Mouse (Mus musculus) intestine, postnatal 0 days (tissue): Measurements from ENCODE around the gene Pcsk6. TPM values are rescaled to one million over a fixed set of nuclear protein-coding genes. Genes with fewer than 3 reads are reported as not detected.
"Not testable (repeated sequence)": the region's sequence is repeated elsewhere in the genome, so short reads cannot be mapped to it uniquely, and the experiment has no call there.

Experiments used
- ATAC-seq: fragments of 200-750 bp; cut with Nextera tagmentation; 2 replicates; pipeline ENCODE4 v1.8.0; 2017; ENCODE audit warnings: mild to moderate bottlenecking, moderate TSS enrichment, moderate library complexity
- H3K27ac ChIP-seq: fragments of 300-500 bp; sonication (generic); 2 replicates; pipeline ENCODE4 v1.5.1; 2014; ENCODE audit warnings: mild to moderate bottlenecking, low read depth, low read length, moderate library complexity
- H3K27me3 ChIP-seq: fragments of 300-500 bp; sonication (generic); replicated peaks from 2 replicates; pipeline ENCODE4 v1.6.1; 2014; ENCODE audit warnings: low read length, mixed read lengths; ENCODE audit not compliant: control insufficient read depth, insufficient read depth
- H3K36me3 ChIP-seq: fragments of 300-500 bp; sonication (generic); 2 replicates; pipeline ENCODE4 v1.6.1; 2014; ENCODE audit warnings: mild to moderate bottlenecking, moderate library complexity; ENCODE audit not compliant: control insufficient read depth, insufficient read depth
- H3K4me1 ChIP-seq: fragments of 300-500 bp; sonication (generic); replicated peaks from 2 replicates; pipeline ENCODE4 v1.6.1; 2014; ENCODE audit warnings: antibody characterized with exemption, low read length, mixed read lengths; ENCODE audit not compliant: control insufficient read depth, insufficient read depth
- H3K4me2 ChIP-seq: fragments of 300-500 bp; sonication (generic); replicated peaks from 2 replicates; pipeline ENCODE4 v1.6.1; 2014; ENCODE audit warnings: low read depth, mild to moderate bottlenecking, moderate library complexity
- H3K4me3 ChIP-seq: fragments of 300-500 bp; sonication (generic); 2 replicates; pipeline ENCODE4 v1.5.1; 2014; ENCODE audit warnings: low read depth, low read length
- H3K9ac ChIP-seq: fragments of 300-500 bp; sonication (generic); 2 replicates; pipeline ENCODE4 v1.6.1; 2014; ENCODE audit warnings: mild to moderate bottlenecking, low read depth, low read length
- H3K9me3 ChIP-seq: fragments of 300-500 bp; sonication (generic); 2 replicates; pipeline ENCODE4 v1.6.1; 2016; ENCODE audit warnings: mixed run types; ENCODE audit not compliant: control insufficient read depth
- CTCF ChIP-seq: sonication (generic); IDR thresholded peaks from 2 replicates; pipeline ENCODE4 v1.5.1; 2016; ENCODE audit warnings: low read depth, mild to moderate bottlenecking, control low read depth, antibody characterized with exemption, moderate library complexity
- WGBS: fragments of 180-500 bp; shearing (Covaris S2); extraction: QIAGEN DNeasy Blood & Tissue Kit; methylation state at CpG from one replicate; pipeline ENCODE4 v1.1.7; 2014; 5-methylcytosine and 5-hydroxymethylcytosine counted together
- polyA plus RNA-seq: library from polyadenylated mRNA; unstranded; fragments of >200 nt; fragmentation: Nextera tagmentation; extraction: Ambion mirVana; gene quantifications from 2 replicates; pipeline ENCODE4 v1.2.1, GENCODE M21; 2015

Gene Pcsk6
- polyA plus RNA-seq, result 4.7 and 5.3 TPM in 2 replicates

DNA sequence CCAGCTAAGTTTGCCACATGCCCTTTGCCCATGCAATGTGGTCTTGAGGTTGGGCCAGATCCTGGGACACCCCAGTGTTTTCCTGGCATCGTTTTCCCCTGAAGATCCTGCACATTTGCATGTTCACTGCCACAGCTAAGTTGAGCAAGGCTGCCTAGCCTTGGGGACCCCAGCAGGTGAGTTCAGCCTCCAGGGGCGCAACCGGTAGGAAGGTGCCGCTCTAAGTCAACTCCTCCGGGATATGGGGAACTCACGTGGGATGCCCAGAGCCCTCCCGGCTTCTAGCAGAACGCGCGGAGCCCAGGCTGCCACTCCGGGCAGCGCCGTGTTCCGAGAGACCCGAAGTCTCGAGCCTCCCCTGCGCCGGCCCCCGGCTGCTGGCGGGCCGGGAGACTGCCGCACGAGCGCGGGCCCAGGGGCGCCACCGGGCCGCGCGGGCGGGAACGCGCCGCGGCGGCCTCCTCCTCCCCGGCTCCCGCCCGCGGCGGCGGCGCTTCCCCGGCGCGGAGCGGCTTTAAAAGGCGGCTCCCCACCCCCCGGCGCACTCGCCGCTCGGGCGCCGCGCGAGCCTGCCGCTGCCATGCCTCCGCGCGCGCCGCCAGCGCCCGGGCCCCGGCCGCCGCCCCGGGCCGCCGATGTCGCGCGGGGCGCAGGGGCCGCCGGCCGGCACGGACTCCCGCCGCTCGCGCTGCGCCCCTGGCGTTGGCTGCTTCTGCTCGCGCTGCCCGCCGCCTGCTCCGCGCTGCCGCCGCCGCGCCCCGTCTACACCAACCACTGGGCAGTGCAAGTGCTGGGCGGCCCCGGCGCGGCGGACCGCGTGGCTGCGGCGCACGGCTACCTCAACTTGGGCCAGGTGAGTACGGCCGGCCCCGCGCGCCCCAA is at the start of gene Pcsk6:
Pcsk6 (plus strand) TSS at position 144 of the 882 bp plus-strand sequence.
- peak within 1 kb of the TSS; percentile 60 for H3K4me3 ChIP-seq
- H3K9me3 ChIP-seq, result no peaks in the 10 kb centered on the region
- no peak within 1 kb of the TSS for H3K27ac ChIP-seq
- H3K4me1 ChIP-seq, result no peaks in the 10 kb centered on the region
- TF ChIP-seq CTCF, result peak; percentile 39
- H3K9ac ChIP-seq, result peak within 1 kb of the TSS; percentile 62
- ATAC-seq, result peak; percentile 65
- peak within 1 kb of the TSS; percentile 95 for H3K4me2 ChIP-seq
- under 1% methylated on average over 70 of the region's 111 CpGs for WGBS
- no peaks in the 10 kb centered on the region for H3K36me3 ChIP-seq
- peaks cover 59% of the 10 kb centered on the region for H3K27me3 ChIP-seq

DNA sequence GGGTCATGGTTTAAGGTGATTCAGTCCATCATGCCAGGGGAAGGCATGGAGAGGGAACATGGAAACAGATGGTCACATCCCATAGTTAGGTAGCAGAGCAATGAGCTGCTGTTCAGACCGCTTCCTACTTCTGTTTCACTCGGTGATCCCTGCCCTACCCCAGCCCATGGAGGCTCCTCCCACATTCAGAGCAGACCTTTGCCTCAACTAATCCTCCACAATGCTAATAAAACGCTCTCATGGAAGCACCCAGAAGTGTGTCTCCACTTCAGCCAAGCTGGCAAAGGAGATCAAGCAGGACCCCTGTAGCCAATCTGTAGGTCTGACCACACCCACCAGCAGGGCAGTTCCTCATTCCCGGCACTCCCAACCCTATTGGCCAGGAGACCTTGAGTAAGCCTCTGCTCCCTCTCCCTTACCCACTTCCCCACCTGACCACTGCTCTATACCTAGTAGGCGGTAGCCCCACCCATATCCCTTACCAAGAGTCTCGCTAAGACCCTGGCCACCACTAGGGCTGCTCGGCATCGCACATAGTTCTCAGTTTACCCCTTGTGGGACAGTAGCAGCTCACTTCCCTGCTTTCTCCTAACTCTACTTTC is 47.8 kb upstream of the Pcsk6 start:
- Histone ChIP-seq H3K27ac (no peak overlapping the region), H3K4me3 (no peak overlapping the region), H3K27me3 (no peaks in the 10 kb centered on the region), H3K36me3 (no peaks in the 10 kb centered on the region), H3K9ac (no peak overlapping the region), H3K4me1 (no peaks in the 10 kb centered on the region), H3K9me3 (no peaks in the 10 kb centered on the region), H3K4me2 (no peak overlapping the region)
- peak; percentile 60 for ATAC-seq
- 67% methylated on average over 8 of the region's 8 CpGs for WGBS
- no peak for TF ChIP-seq CTCF

DNA sequence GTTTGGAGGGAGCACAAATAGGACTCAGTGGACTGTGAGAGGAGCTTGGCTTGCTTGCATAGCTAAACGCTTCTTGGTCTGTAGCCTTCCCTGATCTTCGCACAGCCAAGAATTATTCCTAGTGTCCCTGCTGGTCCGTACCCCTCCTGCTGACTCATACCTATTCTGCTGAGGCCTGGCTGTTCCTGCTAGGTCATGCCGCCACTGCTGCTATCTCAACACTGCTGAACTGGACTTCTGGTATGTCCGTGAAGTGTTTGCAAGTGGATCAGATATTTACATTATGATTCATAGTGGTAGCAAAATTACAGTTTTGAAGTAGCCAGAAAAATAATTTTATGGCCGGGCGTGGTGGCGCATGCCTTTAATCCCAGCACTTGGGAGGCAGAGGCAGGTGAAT is 44.0 kb upstream of the Pcsk6 start:
- 96% methylated on average over 8 of the region's 8 CpGs for WGBS
- H3K4me3 ChIP-seq, result no peak overlapping the region
- no peak for ATAC-seq
- no peaks in the 10 kb centered on the region for H3K36me3 ChIP-seq
- no peak overlapping the region for H3K27ac ChIP-seq
- no peaks in the 10 kb centered on the region for H3K27me3 ChIP-seq
- no peak overlapping the region for H3K4me2 ChIP-seq
- TF ChIP-seq CTCF, result no peak
- no peak overlapping the region for H3K9ac ChIP-seq
- H3K9me3 ChIP-seq, result no peaks in the 10 kb centered on the region
- no peaks in the 10 kb centered on the region for H3K4me1 ChIP-seq

DNA sequence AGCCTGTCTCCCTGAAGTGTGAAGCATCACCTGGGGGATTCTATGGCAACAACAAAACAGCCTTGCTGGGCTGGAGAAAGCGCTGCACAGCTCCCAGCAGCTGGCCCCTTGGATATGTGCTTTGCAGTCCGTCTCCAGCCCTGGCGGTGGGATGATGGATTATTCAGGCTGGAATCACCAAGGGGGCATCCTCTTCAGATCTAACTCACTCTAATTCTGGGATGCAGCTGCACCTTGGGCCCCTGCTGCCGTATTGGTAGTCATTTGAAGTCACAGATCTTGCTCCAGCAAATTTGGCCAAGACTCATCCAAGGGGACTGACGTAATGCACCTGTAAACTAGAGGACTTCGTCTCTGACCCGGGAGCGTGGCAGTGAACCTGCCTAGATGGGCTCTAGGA is 41.1 kb upstream of the Pcsk6 start:
- Histone ChIP-seq H3K27ac (no peak overlapping the region), H3K4me1 (no peaks in the 10 kb centered on the region), H3K27me3 (no peaks in the 10 kb centered on the region), H3K4me3 (no peak overlapping the region), H3K36me3 (no peaks in the 10 kb centered on the region), H3K4me2 (no peak overlapping the region), H3K9me3 (no peaks in the 10 kb centered on the region), H3K9ac (no peak overlapping the region)
- ATAC-seq, result no peak
- 52% methylated on average over 8 of the region's 8 CpGs for WGBS
- no peak for TF ChIP-seq CTCF

DNA sequence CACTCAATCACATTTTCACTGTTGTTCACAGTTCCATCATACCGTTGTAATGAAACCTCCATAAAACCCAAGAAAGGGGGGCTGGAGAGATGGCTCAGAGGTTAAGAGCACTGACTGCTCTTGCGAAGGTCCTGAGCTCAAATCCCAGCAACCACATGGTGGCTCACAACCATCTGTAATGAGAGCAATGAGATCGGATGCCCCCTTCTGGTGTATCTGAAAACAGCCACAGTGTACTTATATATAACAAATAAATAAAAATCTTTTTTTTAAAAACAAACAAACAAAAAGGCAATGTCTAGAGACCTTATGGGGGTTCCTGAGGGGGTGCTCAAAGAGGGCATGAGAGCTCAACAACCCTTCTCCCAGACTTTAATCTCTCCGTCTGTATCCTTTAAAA is 39.6 kb upstream of the Pcsk6 start:
- 0 out of 2 replicates have a peak, but pooled peaks have one; percentile 18 for TF ChIP-seq CTCF
- ATAC-seq, H3K36me3 ChIP-seq, H3K27me3 ChIP-seq, H3K27ac ChIP-seq, H3K4me3 ChIP-seq, H3K4me2 ChIP-seq, H3K4me1 ChIP-seq, H3K9me3 ChIP-seq, H3K9ac ChIP-seq: not testable (repeated sequence)
- 76% methylated on average over 4 of the region's 4 CpGs for WGBS

DNA sequence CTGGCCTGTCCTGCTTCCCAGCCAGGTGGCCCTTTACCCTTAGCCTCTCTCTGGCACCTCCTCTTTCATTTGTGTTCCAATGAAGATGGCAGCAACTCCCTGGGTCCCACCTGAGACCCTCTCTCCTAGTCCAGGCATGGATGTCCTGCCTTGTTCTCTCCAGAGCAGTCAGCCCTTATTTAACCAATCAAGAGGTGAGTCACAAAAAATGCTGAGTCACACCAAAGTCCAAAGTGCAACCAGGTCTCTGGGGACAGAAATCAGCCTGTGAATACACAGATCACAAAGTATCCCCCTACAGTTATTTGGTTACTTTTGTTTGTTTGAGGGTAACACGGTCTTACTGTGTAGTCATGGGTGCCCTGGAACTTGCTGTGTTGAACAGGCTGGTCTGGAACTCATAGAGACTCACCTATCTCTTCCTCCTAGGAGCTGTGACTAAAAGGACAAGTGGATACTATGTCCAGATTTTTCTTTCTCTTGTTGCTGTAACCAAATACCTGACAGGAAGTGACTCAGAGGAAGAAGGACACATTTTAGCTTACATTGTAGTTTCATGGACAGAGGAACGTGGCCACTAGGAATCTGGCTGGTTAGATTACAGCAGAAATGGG is 38.9 kb upstream of the Pcsk6 start:
- Histone ChIP-seq H3K9me3 (no peaks in the 10 kb centered on the region), H3K27ac (no peak overlapping the region), H3K4me3 (no peak overlapping the region), H3K27me3 (no peaks in the 10 kb centered on the region), H3K4me2 (no peak overlapping the region), H3K36me3 (no peaks in the 10 kb centered on the region), H3K4me1 (no peaks in the 10 kb centered on the region), H3K9ac (no peak overlapping the region)
- 44% methylated on average over 2 of the region's 2 CpGs for WGBS
- peak; percentile 61; the same call in 1 of the 2 replicates for ATAC-seq
- no peak for TF ChIP-seq CTCF
